10 mouse cellular contexts compared by ENCODE assay signal in genomic region chr16:91548586-91548985, GRCm38 (mm10). TPM values are rescaled to one million over a fixed set of nuclear protein-coding genes. Genes with fewer than 3 reads are reported as not detected.
DNase-seq lines count a peak whose midpoint lies in the region; ATAC-seq and TF ChIP-seq lines count a peak whose summit lies in the region.
"Had no signal": no experiment of that assay in that cellular context is flagged by ENCODE, and none has a peak within 500 bp of the region (broad histone marks: within the 10 kb centered on the region; RNA-seq: fewer than 3 reads in every experiment).

No protein-coding gene starts in this region.

- WGBS in lung, embryonic 14.5 days = 48% methylated on average over 5 of the region's 5 CpGs
- WGBS in embryonic facial prominence, embryonic 12.5 days = 40% methylated on average over 5 of the region's 5 CpGs
- WGBS in hindbrain, postnatal 0 days = 33% methylated on average over 5 of the region's 5 CpGs
- 16% methylated on average over 5 of the region's 5 CpGs for WGBS in neural tube, embryonic 13.5 days

- no peak overlapping the region for H3K9ac ChIP-seq in lung, embryonic 14.5 days
- no peak overlapping the region for H3K9ac ChIP-seq in embryonic facial prominence, embryonic 12.5 days
- H3K9ac ChIP-seq in hindbrain, postnatal 0 days (replicated peaks; ENCODE audit: low read length) = 0 out of 2 replicates have a peak overlapping the region, but pooled peaks have one; percentile 15
- H3K9ac ChIP-seq in neural tube, embryonic 13.5 days = peak overlapping the region; percentile 51

- H3K4me2 ChIP-seq in lung, embryonic 14.5 days = peak overlapping the region; percentile 80
- peak overlapping the region; percentile 73 for H3K4me2 ChIP-seq in embryonic facial prominence, embryonic 12.5 days (replicated peaks)
- peak overlapping the region; percentile 83 for H3K4me2 ChIP-seq in hindbrain, postnatal 0 days (ENCODE audit: low read depth, low read length)
- peak overlapping the region; percentile 70 for H3K4me2 ChIP-seq in neural tube, embryonic 13.5 days

- no peaks in the 10 kb centered on the region for H3K27me3 ChIP-seq in lung, embryonic 14.5 days (ENCODE audit: insufficient read depth, low read length)
- no peaks in the 10 kb centered on the region for H3K27me3 ChIP-seq in embryonic facial prominence, embryonic 12.5 days
- no peaks in the 10 kb centered on the region for H3K27me3 ChIP-seq in hindbrain, postnatal 0 days (ENCODE audit: insufficient read depth, low read length)
- no peaks in the 10 kb centered on the region for H3K27me3 ChIP-seq in neural tube, embryonic 13.5 days

- no peaks in the 10 kb centered on the region for H3K9me3 ChIP-seq in lung, embryonic 14.5 days (ENCODE audit: low read depth, low read length)
- H3K9me3 ChIP-seq in embryonic facial prominence, embryonic 12.5 days = no peaks in the 10 kb centered on the region
- H3K9me3 ChIP-seq in hindbrain, postnatal 0 days (ENCODE audit: low read length) = no peaks in the 10 kb centered on the region
- no peaks in the 10 kb centered on the region for H3K9me3 ChIP-seq in neural tube, embryonic 13.5 days

- no peak for ATAC-seq in lung, embryonic 14.5 days (ENCODE audit: insufficient read depth)
- no peak for ATAC-seq in embryonic facial prominence, embryonic 12.5 days (ENCODE audit: insufficient number of reproducible peaks, insufficient read depth, low FRiP score, low TSS enrichment)
- no peak for ATAC-seq in hindbrain, postnatal 0 days
- ATAC-seq in neural tube, embryonic 13.5 days (ENCODE audit: low read depth) = no peak
- ATAC-seq in cerebellum, adult (ENCODE audit: insufficient number of reproducible peaks, low FRiP score, low TSS enrichment) = no peak

- peaks cover 16% of the 10 kb centered on the region for H3K4me1 ChIP-seq in lung, embryonic 14.5 days (ENCODE audit: insufficient read depth)
- H3K4me1 ChIP-seq in embryonic facial prominence, embryonic 12.5 days = peaks cover 24% of the 10 kb centered on the region
- peaks cover 11% of the 10 kb centered on the region for H3K4me1 ChIP-seq in hindbrain, postnatal 0 days (ENCODE audit: insufficient read depth, low read length)
- peaks cover 34% of the 10 kb centered on the region for H3K4me1 ChIP-seq in neural tube, embryonic 13.5 days (replicated peaks)

- DNase-seq in lung, embryonic 14.5 days = no peak
- no peak for DNase-seq in lung, postnatal 10 days
- DNase-seq in hindbrain, postnatal 0 days (ENCODE audit: low spot score) = no peak
- no peak for DNase-seq in thymus, postnatal 36 days
- no peak for DNase-seq in spleen, postnatal 36 days (ENCODE audit: low spot score in 2 of 2)
- DNase-seq: adrenal gland, adult 8-10 months; thymus, adult 18-20 months had no signal

- H3K36me3 ChIP-seq in lung, embryonic 14.5 days (ENCODE audit: insufficient read depth) = no peaks in the 10 kb centered on the region
- H3K36me3 ChIP-seq in embryonic facial prominence, embryonic 12.5 days = no peaks in the 10 kb centered on the region
- H3K36me3 ChIP-seq in hindbrain, postnatal 0 days (ENCODE audit: insufficient read depth, low read length) = no peaks in the 10 kb centered on the region
- H3K36me3 ChIP-seq in neural tube, embryonic 13.5 days = no peaks in the 10 kb centered on the region

- TF ChIP-seq CTCF in lung, embryonic 14.5 days (IDR thresholded peaks at IDR 0.05; ENCODE audit: low read depth) = no peak
- no peak for TF ChIP-seq CTCF in hindbrain, postnatal 0 days (IDR thresholded peaks at IDR 0.05; ENCODE audit: low read depth)

- peak overlapping the region; percentile 1; the same call in 1 of the 2 replicates for H3K4me3 ChIP-seq in lung, embryonic 14.5 days (ENCODE audit: low read depth, low read length)
- no peak overlapping the region for H3K4me3 ChIP-seq in embryonic facial prominence, embryonic 12.5 days
- peak overlapping the region; percentile 24 for H3K4me3 ChIP-seq in hindbrain, postnatal 0 days (ENCODE audit: low read length)
- peak overlapping the region; percentile 86 for H3K4me3 ChIP-seq in neural tube, embryonic 13.5 days

- H3K27ac ChIP-seq in lung, embryonic 14.5 days (ENCODE audit: low read depth) = no peak overlapping the region
- no peak overlapping the region for H3K27ac ChIP-seq in embryonic facial prominence, embryonic 12.5 days
- H3K27ac ChIP-seq in hindbrain, postnatal 0 days = no peak overlapping the region
- H3K27ac ChIP-seq in neural tube, embryonic 13.5 days (replicated peaks) = no peak overlapping the region

RNA-seq across cellular contexts. Expression of gene Ifngr2, which starts 1.7 kb away (rescaled TPM):
- polyA plus RNA-seq in lung, embryonic 14.5 days (2014; fragmentation: Nextera tagmentation; extraction: Ambion mirVana) = 47.7 and 52.1 TPM in 2 replicates
- polyA plus RNA-seq in embryonic facial prominence, embryonic 12.5 days (2016; fragmentation: Nextera tagmentation; extraction: Ambion mirVana) = 47.5 and 48.9 TPM in 2 replicates
- total RNA-seq in hindbrain, postnatal 0 days (2014; rRNA removed) = 53.1 and 68.4 TPM in 2 replicates
- 131 and 140 TPM in 2 replicates for polyA plus RNA-seq in hindbrain, postnatal 0 days (2015; fragmentation: Nextera tagmentation; extraction: Ambion mirVana)
- polyA plus RNA-seq in neural tube, embryonic 13.5 days (2015; fragmentation: Nextera tagmentation; extraction: Ambion mirVana) = 59.4 and 75.3 TPM in 2 replicates

RNA-seq across cellular contexts. Expression of gene Tmem50b, which starts 49.0 kb away (rescaled TPM):
- polyA plus RNA-seq in lung, embryonic 14.5 days (2014; fragmentation: Nextera tagmentation; extraction: Ambion mirVana) = 33.1 and 37.2 TPM in 2 replicates
- polyA plus RNA-seq in embryonic facial prominence, embryonic 12.5 days (2016; fragmentation: Nextera tagmentation; extraction: Ambion mirVana) = 31.2 and 31.4 TPM in 2 replicates
- total RNA-seq in hindbrain, postnatal 0 days (2014; rRNA removed) = 79.6 and 93.3 TPM in 2 replicates
- 107 and 114 TPM in 2 replicates for polyA plus RNA-seq in hindbrain, postnatal 0 days (2015; fragmentation: Nextera tagmentation; extraction: Ambion mirVana)
- polyA plus RNA-seq in neural tube, embryonic 13.5 days (2015; fragmentation: Nextera tagmentation; extraction: Ambion mirVana) = 85.6 and 96.8 TPM in 2 replicates

Comparison
In these comparisons a context has a peak if more than half of its experiments do, and no peak if none do; other contexts are left out.
1. H3K9ac ChIP-seq: peak in hindbrain, postnatal 0 days (single experiment) and neural tube, embryonic 13.5 days (single experiment); none in lung, embryonic 14.5 days (single experiment) and embryonic facial prominence, embryonic 12.5 days (single experiment).
2. Peak in every context shown above with its lines, with median percentiles within 50 percentile points of each other: H3K4me2 ChIP-seq.